11 mouse cellular contexts compared by ENCODE assay signal in genomic region chrX:138914777-138915114, GRCm38 (mm10). TPM values are rescaled to one million over a fixed set of nuclear protein-coding genes. Genes with fewer than 3 reads are reported as not detected.
DNase-seq lines count a peak whose midpoint lies in the region; ATAC-seq and TF ChIP-seq lines count a peak whose summit lies in the region.
"Had no signal": no experiment of that assay in that cellular context is flagged by ENCODE, and none has a peak within 500 bp of the region (broad histone marks: within the 10 kb centered on the region; RNA-seq: fewer than 3 reads in every experiment).

No protein-coding gene starts in this region.

- no peak overlapping the region for H3K27ac ChIP-seq in lung, embryonic 16.5 days (ENCODE audit: low read length)
- H3K27ac ChIP-seq in forebrain, postnatal 0 days (ENCODE audit: low read depth, low read length) = no peak overlapping the region
- H3K27ac ChIP-seq in limb, embryonic 15.5 days = peak overlapping the region; percentile 82
- H3K27ac ChIP-seq in stomach, embryonic 16.5 days (ENCODE audit: low read length) = peak overlapping the region; percentile 57

- H3K27me3 ChIP-seq in lung, embryonic 16.5 days (ENCODE audit: control insufficient read depth, insufficient read depth, low read depth, low read length) = no peaks in the 10 kb centered on the region; the same call in 1 of the 2 replicates
- H3K27me3 ChIP-seq in forebrain, postnatal 0 days (ENCODE audit: insufficient read depth, low read length) = peaks cover 7% of the 10 kb centered on the region; the same call in 1 of the 2 replicates
- peaks cover 11% of the 10 kb centered on the region; the same call in 1 of the 2 replicates for H3K27me3 ChIP-seq in limb, embryonic 15.5 days
- H3K27me3 ChIP-seq in stomach, embryonic 16.5 days (ENCODE audit: control insufficient read depth, insufficient read depth, low read length) = no peaks in the 10 kb centered on the region

- H3K4me3 ChIP-seq in lung, embryonic 16.5 days (ENCODE audit: low read length) = peak overlapping the region; percentile 53
- peak overlapping the region; percentile 34; the same call in 1 of the 2 replicates for H3K4me3 ChIP-seq in forebrain, postnatal 0 days (ENCODE audit: low read depth, low read length)
- H3K4me3 ChIP-seq in limb, embryonic 15.5 days = peak overlapping the region; percentile 48
- peak overlapping the region; percentile 53 for H3K4me3 ChIP-seq in stomach, embryonic 16.5 days (replicated peaks; ENCODE audit: low read length)

- no peak for DNase-seq in lung, postnatal 14 days
- DNase-seq in forebrain, postnatal 0 days = no peak
- no peak for DNase-seq in cerebellum, postnatal 10 days
- DNase-seq in thymus, postnatal 10 days (ENCODE audit: low spot score in 2 of 2) = no peak
- DNase-seq in right cerebral cortex, adult 18-20 months = no peak
- DNase-seq: cerebellum, adult 11-12 months had no signal

- H3K4me1 ChIP-seq in lung, embryonic 16.5 days (replicated peaks; ENCODE audit: control insufficient read depth, insufficient read depth, low read length) = no peaks in the 10 kb centered on the region
- no peaks in the 10 kb centered on the region for H3K4me1 ChIP-seq in forebrain, postnatal 0 days (ENCODE audit: insufficient read depth)
- no peaks in the 10 kb centered on the region for H3K4me1 ChIP-seq in limb, embryonic 15.5 days
- no peaks in the 10 kb centered on the region for H3K4me1 ChIP-seq in stomach, embryonic 16.5 days (ENCODE audit: control insufficient read depth, insufficient read depth, low read length)

- peak; percentile 36; the same call in 1 of the 2 replicates for ATAC-seq in lung, embryonic 16.5 days (ENCODE audit: low read depth)
- ATAC-seq in forebrain, postnatal 0 days = no peak
- ATAC-seq in limb, embryonic 15.5 days (ENCODE audit: insufficient number of reproducible peaks, low FRiP score, low TSS enrichment, low read depth) = no peak
- ATAC-seq in stomach, embryonic 16.5 days (ENCODE audit: insufficient read depth, low FRiP score) = no peak; the same call in 1 of the 2 replicates
- ATAC-seq: Patski had no signal

- H3K36me3 ChIP-seq in lung, embryonic 16.5 days (ENCODE audit: control insufficient read depth, insufficient read depth, low read length) = no peaks in the 10 kb centered on the region
- no peaks in the 10 kb centered on the region for H3K36me3 ChIP-seq in forebrain, postnatal 0 days (ENCODE audit: insufficient read depth)
- H3K36me3 ChIP-seq in limb, embryonic 15.5 days = no peaks in the 10 kb centered on the region
- H3K36me3 ChIP-seq in stomach, embryonic 16.5 days (ENCODE audit: control insufficient read depth, insufficient read depth, low read length) = no peaks in the 10 kb centered on the region

- H3K9ac ChIP-seq in lung, embryonic 16.5 days (ENCODE audit: low read length) = peak overlapping the region; percentile 58
- H3K9ac ChIP-seq in forebrain, postnatal 0 days = no peak overlapping the region
- peak overlapping the region; percentile 47 for H3K9ac ChIP-seq in limb, embryonic 15.5 days
- peak overlapping the region; percentile 66 for H3K9ac ChIP-seq in stomach, embryonic 16.5 days (ENCODE audit: low read length)

- peak overlapping the region; percentile 60 for H3K4me2 ChIP-seq in lung, embryonic 16.5 days (ENCODE audit: low read depth, low read length)
- H3K4me2 ChIP-seq in forebrain, postnatal 0 days (ENCODE audit: low read depth) = peak overlapping the region; percentile 65
- H3K4me2 ChIP-seq in limb, embryonic 15.5 days = peak overlapping the region; percentile 59
- H3K4me2 ChIP-seq in stomach, embryonic 16.5 days (ENCODE audit: low read depth, low read length) = peak overlapping the region; percentile 60

- 36% methylated on average over 12 of the region's 12 CpGs for WGBS in lung, embryonic 16.5 days
- 31% methylated on average over 12 of the region's 12 CpGs for WGBS in forebrain, postnatal 0 days
- 23% methylated on average over 12 of the region's 12 CpGs for WGBS in limb, embryonic 15.5 days
- WGBS in stomach, embryonic 16.5 days = 19% methylated on average over 12 of the region's 12 CpGs

- no peaks in the 10 kb centered on the region for H3K9me3 ChIP-seq in lung, embryonic 16.5 days (ENCODE audit: control insufficient read depth, low read length)
- no peaks in the 10 kb centered on the region for H3K9me3 ChIP-seq in forebrain, postnatal 0 days (ENCODE audit: low read length)
- H3K9me3 ChIP-seq in limb, embryonic 15.5 days = no peaks in the 10 kb centered on the region
- H3K9me3 ChIP-seq in stomach, embryonic 16.5 days (replicated peaks; ENCODE audit: control insufficient read depth, low read length) = no peaks in the 10 kb centered on the region

- no peak for TF ChIP-seq CTCF in forebrain, postnatal 0 days (IDR thresholded peaks at IDR 0.05; ENCODE audit: low read depth)

RNA-seq across cellular contexts. Expression of gene Nrk, which starts 0.5 kb away (rescaled TPM):
- 13.2 and 16.2 TPM in 2 replicates for polyA plus RNA-seq in lung, embryonic 16.5 days (2015; fragmentation: Nextera tagmentation; extraction: Ambion mirVana)
- total RNA-seq in forebrain, postnatal 0 days (2014; rRNA removed) = 0.23 and 0.76 TPM in 2 replicates
- polyA plus RNA-seq in forebrain, postnatal 0 days (2015; fragmentation: Nextera tagmentation; extraction: Ambion mirVana) = 0.13 and 0.29 TPM in 2 replicates
- 65.0 and 89.3 TPM in 2 replicates for polyA plus RNA-seq in limb, embryonic 15.5 days (2015; fragmentation: Nextera tagmentation; extraction: Ambion mirVana)
- 33.7 and 42.9 TPM in 2 replicates for polyA plus RNA-seq in stomach, embryonic 16.5 days (2015; fragmentation: Nextera tagmentation; extraction: Ambion mirVana)
- total RNA-seq: megakaryocyte-erythroid progenitor cell, adult 5-6 weeks had no signal
- polyA plus RNA-seq: Patski had no signal

Comparison
In these comparisons a context has a peak if more than half of its experiments do, and no peak if none do; other contexts are left out.
1. H3K27ac ChIP-seq: peak in limb, embryonic 15.5 days (single experiment) and stomach, embryonic 16.5 days (single experiment); none in lung, embryonic 16.5 days (single experiment) and forebrain, postnatal 0 days (single experiment).
2. RNA of gene Nrk, which starts 0.5 kb away (polyA plus RNA-seq): 65.0 to 89.3 TPM in limb, embryonic 15.5 days, 33.7 to 42.9 TPM in stomach, embryonic 16.5 days and 13.2 to 16.2 TPM in lung, embryonic 16.5 days; 0.13 to 0.29 TPM in forebrain, postnatal 0 days; every median in the first group is over 10 times any median in the second.
3. Peak in every context shown above with its lines, with median percentiles within 50 percentile points of each other: H3K4me2 ChIP-seq and H3K4me3 ChIP-seq.